ENCODE assay signal across 10 mouse cellular contexts in genomic region chr9:64231674-64232073, GRCm38 (mm10). TPM values are rescaled to one million over a fixed set of nuclear protein-coding genes. Genes with fewer than 3 reads are reported as not detected.
DNase-seq lines count a peak whose midpoint lies in the region; ATAC-seq and TF ChIP-seq lines count a peak whose summit lies in the region.
"Had no signal": no experiment of that assay in that cellular context is flagged by ENCODE, and none has a peak within 500 bp of the region (broad histone marks: within the 10 kb centered on the region; RNA-seq: fewer than 3 reads in every experiment).

No protein-coding gene starts in this region.

- no peak for DNase-seq in kidney, postnatal 25 days
- DNase-seq in NIH3T3 (ENCODE audit: low read depth): peak; percentile 6
- no peak for DNase-seq in cerebellum, adult 11 months
- DNase-seq: lung, adult 2 months had no signal

- WGBS in kidney, embryonic 14.5 days: 86% methylated on average over 3 of the region's 3 CpGs
- 81% methylated on average over 3 of the region's 3 CpGs for whole genome bisulfite sequencing in hindbrain, embryonic 13.5 days

- no peak overlapping the region for H3K9ac ChIP-seq in kidney, embryonic 14.5 days (ENCODE audit: low read depth, low read length)
- H3K9ac ChIP-seq in hindbrain, embryonic 13.5 days: no peak overlapping the region

- H3K4me3 ChIP-seq in kidney, embryonic 14.5 days (ENCODE audit: low read length): no peak overlapping the region
- H3K4me3 ChIP-seq in cortical plate, adult 2 months (ENCODE audit: insufficient read depth, low read length): no peak overlapping the region
- no peak overlapping the region for H3K4me3 ChIP-seq in hindbrain, embryonic 13.5 days

- H3K4me1 ChIP-seq in kidney, embryonic 14.5 days (ENCODE audit: control insufficient read depth, insufficient read depth, low read length): peaks cover 47% of the 10 kb centered on the region
- peaks cover 22% of the 10 kb centered on the region for H3K4me1 ChIP-seq in cortical plate, adult 2 months (ENCODE audit: control insufficient read depth, insufficient read depth, low read length)
- H3K4me1 ChIP-seq in hindbrain, embryonic 13.5 days (replicated peaks): peaks cover 50% of the 10 kb centered on the region

- H3K4me2 ChIP-seq in kidney, embryonic 14.5 days (replicated peaks; ENCODE audit: low read depth, low read length): no peak overlapping the region
- H3K4me2 ChIP-seq in hindbrain, embryonic 13.5 days: no peak overlapping the region

- TF ChIP-seq POLR2A in cortical plate, adult 2 months (IDR thresholded peaks at IDR 0.05; ENCODE audit: extremely low read depth, insufficient read depth, low read length): no peak

- no peaks in the 10 kb centered on the region for H3K27me3 ChIP-seq in kidney, embryonic 14.5 days (ENCODE audit: control insufficient read depth, insufficient read depth, low read length)
- H3K27me3 ChIP-seq in hindbrain, embryonic 13.5 days: no peaks in the 10 kb centered on the region

- ATAC-seq in kidney, embryonic 14.5 days (ENCODE audit: low FRiP score, low TSS enrichment): no peak
- no peak for ATAC-seq in hindbrain, embryonic 13.5 days (ENCODE audit: low FRiP score)
- ATAC-seq in megakaryocyte progenitor cell, adult 5-6 weeks (replicated peaks; ENCODE audit: poor library complexity): no peak
- ATAC-seq in CD4-positive, CD25-positive, alpha-beta regulatory T cell, adult 4 months: no peak

- no peaks in the 10 kb centered on the region for H3K9me3 ChIP-seq in kidney, embryonic 14.5 days (ENCODE audit: control insufficient read depth, low read length)
- no peaks in the 10 kb centered on the region for H3K9me3 ChIP-seq in hindbrain, embryonic 13.5 days
- H3K9me3 ChIP-seq: G1E had no signal

- no peaks in the 10 kb centered on the region for H3K36me3 ChIP-seq in kidney, embryonic 14.5 days (ENCODE audit: control insufficient read depth, insufficient read depth, low read length)
- no peaks in the 10 kb centered on the region for H3K36me3 ChIP-seq in hindbrain, embryonic 13.5 days

- no peak for TF ChIP-seq CTCF in cortical plate, adult 2 months (IDR thresholded peaks at IDR 0.05; ENCODE audit: extremely low read depth, insufficient read depth, low read length)

- peak overlapping the region; percentile 38; the same call in 1 of the 2 replicates for H3K27ac ChIP-seq in kidney, embryonic 14.5 days (ENCODE audit: low read depth, low read length)
- H3K27ac ChIP-seq in cortical plate, adult 2 months (ENCODE audit: insufficient read depth, low read length): peak overlapping the region; percentile 80
- H3K27ac ChIP-seq in hindbrain, embryonic 13.5 days: peak overlapping the region; percentile 25; the same call in 1 of the 2 replicates

RNA-seq across cellular contexts. Expression of gene Uchl4, which starts 3.3 kb away (rescaled TPM):
- 2.9 and 3.3 TPM in 2 replicates for polyA plus RNA-seq in kidney, embryonic 14.5 days (2014; fragmentation: Nextera tagmentation; extraction: Ambion mirVana)
- 0.08 and 0.28 TPM in 2 replicates for polyA plus RNA-seq in cortical plate, adult 2 months (2012; rRNA removed)
- 2.9 and 3.1 TPM in 2 replicates for polyA plus RNA-seq in hindbrain, embryonic 13.5 days (2015; fragmentation: Nextera tagmentation; extraction: Ambion mirVana)
- 0.62 and 0.88 TPM in 2 replicates for total RNA-seq in megakaryocyte progenitor cell, adult 5-6 weeks (2015)
- 1.1 and 1.4 TPM in 2 replicates for total RNA-seq in megakaryocyte progenitor cell, adult 5-6 weeks (2017)
- 1 to 10 TPM; 3.8 to 9.9 TPM for polyA plus RNA-seq in CD4-positive, CD25-positive, alpha-beta regulatory T cell, adult 4 months (2017; shearing (Covaris generic))
- polyA plus RNA-seq: G1E; lung, adult 2 months had no signal

RNA-seq across cellular contexts. Expression of gene Map2k1, which starts 21.8 kb away (rescaled TPM):
- 56.9 and 72.3 TPM in 2 replicates for polyA plus RNA-seq in kidney, embryonic 14.5 days (2014; fragmentation: Nextera tagmentation; extraction: Ambion mirVana)
- 172 and 175 TPM in 2 replicates for polyA plus RNA-seq in cortical plate, adult 2 months (2012; rRNA removed)
- polyA plus RNA-seq in hindbrain, embryonic 13.5 days (2015; fragmentation: Nextera tagmentation; extraction: Ambion mirVana): 51.2 and 52.0 TPM in 2 replicates
- 34.0 and 38.3 TPM in 2 replicates for total RNA-seq in megakaryocyte progenitor cell, adult 5-6 weeks (2015)
- 47.0 and 54.7 TPM in 2 replicates for total RNA-seq in megakaryocyte progenitor cell, adult 5-6 weeks (2017)
- polyA plus RNA-seq in CD4-positive, CD25-positive, alpha-beta regulatory T cell, adult 4 months (2017; shearing (Covaris generic)): 10 to 100 TPM; 31.5 to 33.0 TPM

RNA-seq across cellular contexts. Expression of gene Tipin, which starts 49.7 kb away (rescaled TPM):
- polyA plus RNA-seq in kidney, embryonic 14.5 days (2014; fragmentation: Nextera tagmentation; extraction: Ambion mirVana): 279 and 325 TPM in 2 replicates
- 31.0 and 33.9 TPM in 2 replicates for polyA plus RNA-seq in cortical plate, adult 2 months (2012; rRNA removed)
- polyA plus RNA-seq in hindbrain, embryonic 13.5 days (2015; fragmentation: Nextera tagmentation; extraction: Ambion mirVana): 88.3 and 90.3 TPM in 2 replicates
- 280 and 286 TPM in 2 replicates for total RNA-seq in megakaryocyte progenitor cell, adult 5-6 weeks (2015)
- 316 and 335 TPM in 2 replicates for total RNA-seq in megakaryocyte progenitor cell, adult 5-6 weeks (2017)
- polyA plus RNA-seq in CD4-positive, CD25-positive, alpha-beta regulatory T cell, adult 4 months (2017; shearing (Covaris generic)): 10 to 100 TPM; 49.9 to 60.6 TPM

RNA-seq across cellular contexts. Expression of gene Snapc5, which starts 52.6 kb away (rescaled TPM):
- 25.7 and 37.9 TPM in 2 replicates for polyA plus RNA-seq in kidney, embryonic 14.5 days (2014; fragmentation: Nextera tagmentation; extraction: Ambion mirVana)
- polyA plus RNA-seq in cortical plate, adult 2 months (2012; rRNA removed): 33.2 and 34.1 TPM in 2 replicates
- 40.5 and 40.8 TPM in 2 replicates for polyA plus RNA-seq in hindbrain, embryonic 13.5 days (2015; fragmentation: Nextera tagmentation; extraction: Ambion mirVana)
- total RNA-seq in megakaryocyte progenitor cell, adult 5-6 weeks (2015): 16.5 and 20.7 TPM in 2 replicates
- total RNA-seq in megakaryocyte progenitor cell, adult 5-6 weeks (2017): 47.4 and 48.2 TPM in 2 replicates
- polyA plus RNA-seq in CD4-positive, CD25-positive, alpha-beta regulatory T cell, adult 4 months (2017; shearing (Covaris generic)): 10 to 100 TPM; 59.8 to 61.1 TPM

RNA-seq across cellular contexts. Expression of gene Rpl4, which starts 58.5 kb away (rescaled TPM):
- polyA plus RNA-seq in kidney, embryonic 14.5 days (2014; fragmentation: Nextera tagmentation; extraction: Ambion mirVana): 1,389 and 1,446 TPM in 2 replicates
- polyA plus RNA-seq in cortical plate, adult 2 months (2012; rRNA removed): 578 and 595 TPM in 2 replicates
- polyA plus RNA-seq in hindbrain, embryonic 13.5 days (2015; fragmentation: Nextera tagmentation; extraction: Ambion mirVana): 659 and 664 TPM in 2 replicates
- 4,149 and 4,331 TPM in 2 replicates for total RNA-seq in megakaryocyte progenitor cell, adult 5-6 weeks (2015)
- total RNA-seq in megakaryocyte progenitor cell, adult 5-6 weeks (2017): 2,914 and 3,251 TPM in 2 replicates
- 1,000 to 10,000 TPM; 3,641 to 3,879 TPM for polyA plus RNA-seq in CD4-positive, CD25-positive, alpha-beta regulatory T cell, adult 4 months (2017; shearing (Covaris generic))

Comparison
In these comparisons a context has a peak if more than half of its experiments do, and no peak if none do; other contexts are left out.
1. H3K27ac ChIP-seq: peak in every context shown above with its lines; median percentile 80 in cortical plate, adult 2 months; 38 in kidney, embryonic 14.5 days; 25 in hindbrain, embryonic 13.5 days.